Mouse (Mus musculus): ENCODE measurements around the gene Sptb. TPM values are rescaled to one million over a fixed set of nuclear protein-coding genes. Genes with fewer than 3 reads are reported as not detected.

The Sptb gene
- polyA plus RNA-seq, 1 experiment from 2014 or later, result 13.4 TPM

DNA sequence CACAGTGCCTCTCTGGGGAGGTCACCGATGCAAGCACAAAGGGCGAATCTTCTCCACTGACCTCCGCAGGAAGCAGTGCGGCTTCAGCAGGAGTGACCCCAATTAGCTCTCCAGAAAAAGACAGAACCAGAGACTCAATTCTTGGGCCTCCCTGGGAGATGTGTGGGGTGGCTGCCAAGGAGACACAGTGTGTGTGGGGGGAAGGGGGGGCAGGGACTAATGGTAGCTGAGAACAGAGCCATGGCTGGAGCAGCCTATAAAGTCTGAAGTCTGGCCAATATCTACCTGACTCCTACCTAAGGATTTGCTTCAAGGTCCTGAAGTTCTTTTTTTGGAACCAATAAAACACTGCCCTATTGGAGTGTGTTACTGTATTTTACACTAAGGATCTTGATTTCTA is 105.8 kb downstream of the Sptb start:
- no peak for ATAC-seq (ENCODE audit: insufficient number of reproducible peaks, low FRiP score)
- no peak overlapping the region for H3K27ac ChIP-seq (ENCODE audit: poor library complexity, severe bottlenecking)
- H3K4me3 ChIP-seq, result no peak overlapping the region
- H3K27me3 ChIP-seq (replicated peaks), result 0 out of 2 replicates have a peak, but pooled peaks cover 10% of the 10 kb centered on the region
- 84% methylated on average over 4 of the region's 4 CpGs for WGBS
- 0 out of 2 replicates have a peak, but pooled peaks cover 5% of the 10 kb centered on the region for H3K4me1 ChIP-seq (replicated peaks)
- H3K9ac ChIP-seq, result no peak overlapping the region
- H3K9me3 ChIP-seq (replicated peaks), result no peaks in the 10 kb centered on the region
- H3K36me3 ChIP-seq, result peaks cover 25% of the 10 kb centered on the region
- H3K4me2 ChIP-seq, result no peak overlapping the region

DNA sequence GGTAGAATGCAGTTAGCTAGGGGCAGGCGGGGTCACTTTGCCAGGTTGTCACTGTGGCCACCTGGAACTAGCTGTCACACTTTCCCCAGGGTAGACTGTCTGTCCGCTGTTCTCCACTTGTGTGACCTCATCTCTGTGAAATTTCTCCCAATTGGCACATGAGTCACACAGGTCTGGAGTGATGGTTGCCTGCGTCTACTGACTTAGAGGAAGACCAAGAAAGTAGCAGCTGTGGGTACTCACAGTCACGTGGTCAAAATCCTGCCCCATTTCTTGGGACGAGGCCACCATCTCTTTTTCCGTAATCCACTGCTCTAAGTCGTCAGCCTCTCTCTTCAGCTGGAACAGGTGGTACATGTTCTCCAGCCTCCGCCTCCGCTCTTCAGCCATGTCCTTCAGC is 106.6 kb downstream of the Sptb start:
- Histone ChIP-seq H3K27me3 (replicated peaks) (0 out of 2 replicates have a peak, but pooled peaks cover 6% of the 10 kb centered on the region), H3K27ac (ENCODE audit: poor library complexity, severe bottlenecking) (no peak overlapping the region), H3K4me1 (replicated peaks) (0 out of 2 replicates have a peak, but pooled peaks cover under 1% of the 10 kb centered on the region), H3K9ac (no peak overlapping the region), H3K36me3 (peaks cover 23% of the 10 kb centered on the region), H3K4me2 (no peak overlapping the region), H3K9me3 (replicated peaks) (no peaks in the 10 kb centered on the region), H3K4me3 (no peak overlapping the region)
- 79% methylated on average over 9 of the region's 9 CpGs for WGBS
- ATAC-seq (ENCODE audit: insufficient number of reproducible peaks, low FRiP score), result no peak

DNA sequence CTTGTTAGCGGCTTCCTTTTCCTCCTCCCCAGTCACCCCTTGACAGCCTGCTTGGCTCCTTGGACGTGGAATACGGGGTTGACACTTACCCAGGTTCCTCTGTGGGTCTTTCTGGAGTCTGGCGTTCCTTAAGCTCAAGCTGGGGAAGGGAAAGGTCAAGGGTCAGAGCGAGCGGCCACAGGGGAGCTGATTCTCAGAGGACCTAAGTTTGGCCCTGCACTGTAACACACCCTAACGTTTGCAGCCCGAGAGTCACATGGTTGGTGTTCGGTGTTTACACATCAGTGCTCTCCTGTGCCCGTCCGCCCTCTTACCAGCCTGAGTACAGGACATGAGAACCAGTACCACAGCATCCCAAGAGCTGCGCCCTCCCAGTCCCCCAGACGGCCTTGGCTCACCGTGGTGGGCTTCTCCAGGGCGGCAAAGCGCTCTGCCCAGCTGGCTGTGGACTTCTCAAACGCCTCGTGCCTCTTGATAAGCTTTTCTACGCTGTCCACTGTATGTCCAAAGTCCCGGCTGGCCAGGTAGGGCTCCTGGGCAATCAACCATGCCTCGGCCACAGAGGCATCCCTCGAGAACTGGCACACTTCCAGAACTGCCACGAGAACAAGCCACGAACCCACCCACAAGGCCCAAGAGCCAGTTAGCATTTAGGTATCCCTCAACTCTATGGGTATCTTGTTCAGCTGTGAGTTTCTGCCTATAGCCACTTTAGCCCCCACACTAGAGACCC is 112.0 kb downstream of the Sptb start:
- H3K9me3 ChIP-seq (replicated peaks), result no peaks in the 10 kb centered on the region
- H3K4me3 ChIP-seq, result no peak overlapping the region
- H3K4me2 ChIP-seq, result no peak overlapping the region
- no peak overlapping the region for H3K27ac ChIP-seq (ENCODE audit: poor library complexity, severe bottlenecking)
- no peaks in the 10 kb centered on the region for H3K27me3 ChIP-seq (replicated peaks)
- WGBS, result 75% methylated on average over 24 of the region's 24 CpGs
- H3K9ac ChIP-seq, result no peak overlapping the region
- peaks cover 11% of the 10 kb centered on the region; the same call in 1 of the 2 replicates for H3K36me3 ChIP-seq
- ATAC-seq (ENCODE audit: insufficient number of reproducible peaks, low FRiP score), result no peak
- H3K4me1 ChIP-seq (replicated peaks), result peaks cover 17% of the 10 kb centered on the region

DNA sequence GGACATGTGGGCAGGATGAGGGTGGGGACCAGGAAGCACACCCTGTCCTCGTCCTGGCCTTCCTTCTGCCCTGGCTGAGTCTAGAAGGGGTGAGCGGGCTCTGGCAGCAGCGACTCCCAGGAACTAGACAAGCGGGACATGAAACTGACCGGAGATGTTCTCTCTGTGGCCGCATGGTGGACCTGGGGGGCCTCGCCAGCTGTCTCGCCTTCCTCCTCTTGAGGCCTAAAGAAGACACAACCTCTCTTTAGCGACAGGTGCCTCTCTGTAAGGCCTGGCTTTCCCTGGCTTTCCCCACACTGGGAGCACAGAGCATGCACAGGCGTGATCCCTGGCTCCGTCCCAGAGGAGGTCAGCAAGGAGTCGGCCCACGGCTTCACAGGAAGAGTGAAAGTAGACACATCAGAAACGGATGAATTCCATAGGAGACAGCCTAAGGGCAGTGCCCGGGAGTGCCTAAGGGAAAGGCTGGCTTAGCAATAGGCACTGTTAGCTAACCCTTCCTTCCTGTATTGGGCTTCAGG is 112.7 kb downstream of the Sptb start:
- Histone ChIP-seq H3K27ac (ENCODE audit: poor library complexity, severe bottlenecking) (no peak overlapping the region), H3K4me1 (replicated peaks) (peaks cover 17% of the 10 kb centered on the region), H3K27me3 (replicated peaks) (no peaks in the 10 kb centered on the region), H3K4me3 (no peak overlapping the region), H3K9ac (no peak overlapping the region), H3K9me3 (replicated peaks) (no peaks in the 10 kb centered on the region), H3K4me2 (no peak overlapping the region), H3K36me3 (peaks cover 11% of the 10 kb centered on the region; the same call in 1 of the 2 replicates)
- WGBS, result 75% methylated on average over 15 of the region's 15 CpGs
- ATAC-seq (ENCODE audit: insufficient number of reproducible peaks, low FRiP score), result no peak

DNA sequence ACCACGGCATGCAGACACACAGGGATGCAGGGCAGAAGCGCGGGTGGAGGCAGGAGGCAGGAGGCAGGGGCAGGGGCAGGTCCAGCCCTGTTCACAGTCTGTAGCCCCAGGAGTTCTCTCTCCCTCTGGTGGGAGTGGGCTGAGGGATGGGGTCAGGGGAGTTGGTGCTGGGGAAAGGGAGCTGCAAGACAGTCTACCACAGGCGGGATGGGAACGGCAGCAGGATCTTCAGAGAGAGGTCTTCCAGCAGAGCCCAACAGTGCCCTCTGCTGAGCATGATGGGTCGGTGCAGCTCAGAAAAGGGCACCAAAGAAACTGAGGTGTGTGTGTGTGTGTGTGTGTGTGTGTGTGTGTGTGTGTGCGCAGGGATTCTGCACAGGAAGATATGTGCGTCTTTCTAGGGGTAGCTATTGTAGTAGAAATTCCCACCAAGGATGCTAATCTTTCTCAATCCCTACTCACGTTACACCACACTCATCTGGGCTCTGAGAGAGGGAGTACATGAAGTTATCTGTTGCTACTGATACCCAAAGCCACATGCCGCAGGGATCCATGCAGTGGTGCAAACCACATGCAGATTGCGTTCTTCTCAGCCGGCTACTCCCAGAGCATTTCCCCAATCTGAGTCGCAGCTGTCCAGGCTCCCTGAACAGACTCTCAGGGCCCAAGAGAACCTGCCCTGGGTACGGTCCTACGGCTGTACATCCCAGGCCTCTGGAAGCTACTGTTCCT is 113.9 kb downstream of the Sptb start:
- Histone ChIP-seq H3K9me3 (replicated peaks) (no peaks in the 10 kb centered on the region), H3K4me3 (no peak overlapping the region), H3K9ac (no peak overlapping the region), H3K27me3 (replicated peaks) (no peaks in the 10 kb centered on the region), H3K27ac (ENCODE audit: poor library complexity, severe bottlenecking) (no peak overlapping the region), H3K4me2 (no peak overlapping the region), H3K36me3 (0 out of 2 replicates have a peak, but pooled peaks cover 11% of the 10 kb centered on the region), H3K4me1 (replicated peaks) (peaks cover 17% of the 10 kb centered on the region)
- no peak for ATAC-seq (ENCODE audit: insufficient number of reproducible peaks, low FRiP score)
- 50% methylated on average over 15 of the region's 15 CpGs for WGBS

DNA sequence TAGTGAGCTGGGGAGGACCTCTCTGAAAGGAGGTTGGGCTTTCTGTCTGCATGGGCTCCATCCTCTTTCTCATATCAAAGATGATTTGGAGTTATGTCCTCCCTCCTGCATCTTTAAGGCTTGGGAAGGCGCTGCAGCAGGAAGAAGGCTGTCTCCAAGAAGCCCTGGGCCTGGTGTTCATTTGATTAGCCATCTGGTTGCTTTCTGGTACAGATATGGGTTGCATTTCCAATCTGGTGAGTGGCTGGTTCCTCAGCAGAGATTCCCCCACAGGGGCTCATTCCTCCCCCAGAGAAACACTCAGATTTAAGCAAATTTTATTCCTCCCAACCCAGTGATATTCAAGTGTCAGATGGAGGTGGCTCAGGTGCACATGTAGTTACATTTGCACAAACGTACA is 114.5 kb downstream of the Sptb start:
- Histone ChIP-seq H3K9ac (no peak overlapping the region), H3K36me3 (0 out of 2 replicates have a peak, but pooled peaks cover 11% of the 10 kb centered on the region), H3K4me3 (no peak overlapping the region), H3K9me3 (replicated peaks) (no peaks in the 10 kb centered on the region), H3K4me1 (replicated peaks) (peaks cover 17% of the 10 kb centered on the region), H3K4me2 (no peak overlapping the region), H3K27ac (ENCODE audit: poor library complexity, severe bottlenecking) (no peak overlapping the region), H3K27me3 (replicated peaks) (no peaks in the 10 kb centered on the region)
- no peak for ATAC-seq (ENCODE audit: insufficient number of reproducible peaks, low FRiP score)
- 74% methylated on average over 2 of the region's 2 CpGs for WGBS

DNA sequence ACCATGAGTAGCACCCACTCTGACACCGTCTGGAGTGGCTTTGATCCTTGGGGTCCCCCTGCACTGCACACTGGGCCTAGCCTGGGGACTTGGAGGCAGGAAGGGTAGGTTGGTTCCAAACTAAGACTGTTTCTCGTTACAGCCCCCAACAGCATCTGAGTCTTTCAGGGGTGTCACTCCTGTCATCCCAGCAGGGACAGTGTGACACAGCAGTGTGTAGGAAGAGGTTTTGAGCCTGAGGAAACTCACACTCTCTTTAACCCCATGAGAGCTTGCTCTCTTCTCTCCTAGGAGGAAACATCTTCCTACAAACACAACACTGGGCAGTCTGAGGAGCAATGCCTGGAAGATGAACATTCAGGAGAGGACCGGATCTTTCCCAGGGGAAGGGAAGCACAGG is 115.8 kb downstream of the Sptb start:
- no peaks in the 10 kb centered on the region for H3K9me3 ChIP-seq (replicated peaks)
- 0 out of 2 replicates have a peak, but pooled peaks cover 2% of the 10 kb centered on the region for H3K36me3 ChIP-seq
- no peak overlapping the region for H3K4me2 ChIP-seq
- H3K27ac ChIP-seq (ENCODE audit: poor library complexity, severe bottlenecking), result no peak overlapping the region
- 61% methylated on average over 3 of the region's 3 CpGs for WGBS
- H3K27me3 ChIP-seq (replicated peaks), result no peaks in the 10 kb centered on the region
- H3K4me1 ChIP-seq (replicated peaks), result peaks cover 29% of the 10 kb centered on the region
- H3K4me3 ChIP-seq, result no peak overlapping the region
- ATAC-seq (ENCODE audit: insufficient number of reproducible peaks, low FRiP score), result no peak
- no peak overlapping the region for H3K9ac ChIP-seq

DNA sequence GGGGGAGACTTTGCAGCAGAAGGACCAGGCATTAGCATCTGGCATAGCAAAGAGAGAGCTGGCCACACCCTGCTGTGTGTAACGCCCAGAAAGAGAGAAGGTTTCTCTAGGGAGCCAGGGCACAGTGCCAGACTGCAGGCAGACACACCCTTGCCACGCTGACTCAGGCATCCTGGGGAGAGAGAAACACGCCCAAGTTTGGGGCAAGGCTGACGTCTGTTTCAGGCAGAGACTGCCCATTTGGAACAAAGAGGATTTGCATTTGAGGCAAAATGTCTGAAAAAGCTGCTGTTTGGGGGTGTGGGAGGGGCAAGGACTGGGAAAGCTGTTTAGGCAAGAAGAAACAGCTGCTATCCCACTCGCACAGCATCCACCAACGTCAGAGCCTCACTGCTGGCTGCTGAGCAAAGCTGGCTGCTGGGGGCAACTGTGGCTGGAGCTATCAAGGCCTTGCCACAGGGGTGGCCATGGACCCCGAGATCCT is 116.5 kb downstream of the Sptb start:
- Histone ChIP-seq H3K4me3 (no peak overlapping the region), H3K4me1 (replicated peaks) (peaks cover 34% of the 10 kb centered on the region), H3K4me2 (no peak overlapping the region), H3K27ac (ENCODE audit: poor library complexity, severe bottlenecking) (no peak overlapping the region), H3K36me3 (no peaks in the 10 kb centered on the region), H3K9ac (no peak overlapping the region), H3K27me3 (replicated peaks) (no peaks in the 10 kb centered on the region), H3K9me3 (replicated peaks) (no peaks in the 10 kb centered on the region)
- peak; percentile 81 for ATAC-seq (ENCODE audit: insufficient number of reproducible peaks, low FRiP score)
- 17% methylated on average over 7 of the region's 7 CpGs for WGBS

DNA sequence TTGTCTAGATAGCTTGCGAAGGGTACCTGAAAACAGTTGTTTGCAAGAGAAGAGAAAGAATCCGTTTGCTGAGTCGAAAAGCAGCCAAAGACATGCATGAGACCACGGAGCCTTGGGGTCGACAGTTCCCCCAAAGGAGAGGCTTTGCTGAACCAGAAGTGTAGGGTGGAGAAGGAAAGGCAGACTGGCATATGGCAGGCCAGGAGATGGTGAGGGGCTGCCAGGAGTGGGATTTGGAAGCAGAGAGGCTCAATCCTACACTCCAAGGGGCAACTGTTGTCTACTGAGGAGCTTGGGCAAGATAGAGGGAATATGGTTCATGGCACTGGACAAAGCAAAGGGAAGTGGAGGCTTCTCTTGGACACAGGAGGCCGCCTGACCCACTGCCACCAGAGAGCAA is 117.1 kb downstream of the Sptb start:
- H3K27ac ChIP-seq (ENCODE audit: poor library complexity, severe bottlenecking), result no peak overlapping the region
- H3K4me1 ChIP-seq (replicated peaks), result peaks cover 34% of the 10 kb centered on the region
- WGBS, result 79% methylated on average over 6 of the region's 6 CpGs
- no peaks in the 10 kb centered on the region for H3K27me3 ChIP-seq (replicated peaks)
- H3K4me2 ChIP-seq, result no peak overlapping the region
- no peak for ATAC-seq (ENCODE audit: insufficient number of reproducible peaks, low FRiP score)
- H3K9ac ChIP-seq, result no peak overlapping the region
- no peaks in the 10 kb centered on the region for H3K9me3 ChIP-seq (replicated peaks)
- no peak overlapping the region for H3K4me3 ChIP-seq
- no peaks in the 10 kb centered on the region for H3K36me3 ChIP-seq

DNA sequence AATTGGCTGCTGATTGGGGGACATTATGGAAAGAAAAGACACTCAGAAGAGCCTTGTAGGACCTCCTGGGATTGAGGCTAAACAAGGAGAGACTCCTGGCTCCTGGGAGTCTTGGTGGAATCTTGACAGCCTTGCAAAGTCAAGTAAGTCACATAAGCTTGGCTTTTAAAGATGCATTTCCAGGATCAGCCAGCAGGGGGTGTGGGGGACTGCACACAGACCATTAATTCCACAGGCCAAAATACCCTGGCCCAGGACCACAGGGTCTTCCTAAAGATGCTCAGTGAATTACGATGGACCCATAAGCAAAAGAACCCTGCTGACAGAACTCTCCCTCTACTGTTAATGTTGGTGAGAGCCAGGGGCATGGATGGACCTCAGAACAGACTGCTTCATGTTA is 118.1 kb downstream of the Sptb start:
- Histone ChIP-seq H3K4me1 (replicated peaks) (peaks cover 34% of the 10 kb centered on the region), H3K4me2 (no peak overlapping the region), H3K27me3 (replicated peaks) (no peaks in the 10 kb centered on the region), H3K27ac (ENCODE audit: poor library complexity, severe bottlenecking) (no peak overlapping the region), H3K9me3 (replicated peaks) (no peaks in the 10 kb centered on the region), H3K36me3 (no peaks in the 10 kb centered on the region), H3K9ac (no peak overlapping the region), H3K4me3 (no peak overlapping the region)
- ATAC-seq (ENCODE audit: insufficient number of reproducible peaks, low FRiP score), result no peak
- WGBS, result 47% methylated on average over 1 of the region's 1 CpGs

DNA sequence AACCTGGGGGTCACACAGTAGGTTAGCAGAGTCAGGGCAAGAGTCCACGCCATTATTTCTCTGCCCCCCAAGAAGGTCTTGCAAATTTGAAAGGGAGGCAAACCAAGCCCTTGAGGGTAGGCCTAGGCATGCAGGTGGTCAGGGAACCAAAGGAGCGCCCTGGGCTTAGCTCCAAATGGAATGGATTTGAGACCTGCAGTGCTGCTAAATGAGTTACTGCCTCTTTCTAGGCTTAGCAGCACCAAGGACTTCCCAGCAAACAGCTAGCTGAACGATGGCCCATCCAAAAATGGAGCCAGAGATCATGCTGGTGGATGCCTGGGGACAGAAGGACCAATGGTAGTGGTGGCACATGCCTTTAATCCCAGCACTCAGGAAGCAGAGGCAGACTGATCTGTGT is 119.3 kb downstream of the Sptb start:
- Histone ChIP-seq H3K4me3 (no peak overlapping the region), H3K9ac (no peak overlapping the region), H3K4me2 (no peak overlapping the region), H3K27ac (ENCODE audit: poor library complexity, severe bottlenecking) (no peak overlapping the region), H3K4me1 (replicated peaks) (peaks cover 34% of the 10 kb centered on the region), H3K36me3 (no peaks in the 10 kb centered on the region), H3K9me3 (replicated peaks) (no peaks in the 10 kb centered on the region), H3K27me3 (replicated peaks) (no peaks in the 10 kb centered on the region)
- no peak for ATAC-seq (ENCODE audit: insufficient number of reproducible peaks, low FRiP score)
- WGBS, result 76% methylated on average over 3 of the region's 3 CpGs

All from heart, embryonic 12.5 days (tissue).